Mouse (Mus musculus) left cerebral cortex, postnatal 36 days (tissue): Measurements from ENCODE around the gene P4ha2. TPM values are rescaled to one million over a fixed set of nuclear protein-coding genes. Genes with fewer than 3 reads are reported as not detected.

ENCODE experiments used
- DNase-seq, 2 experiments: peaks; one replicate each; pipeline ENCODE4 v3.0.0; 2021 to 2022; ENCODE audit warnings: low spot score in 2 of 2, mixed read lengths in 1 of 2
- intact Hi-C: fragments of 180-260 bp; cut with DNase I; formaldehyde crosslinking; loops from one replicate; pipeline ENCODE4 v1.15.1; 2025
- total RNA-seq, 2 experiments: library from RNA; stranded (reverse); gene quantifications; 2 replicates each; pipeline ENCODE4 v1.2.3; 2021

P4ha2 gene
- total RNA-seq, 2 experiments from 2014 or later = 15.4 to 21.4 TPM

GRCm38 (mm10) chr11:54101701-54102100 lies 1.8 kb downstream of the P4ha2 start:
- intact Hi-C loops = no loop called here
- no peak for DNase-seq

GRCm38 (mm10) chr11:54102706-54103449 lies 3.0 kb downstream of the P4ha2 start:
- intact Hi-C loops = no loop called here
- no peak for DNase-seq

- intact Hi-C loops = no loop called here
- DNase-seq = no peak
Observed at GRCm38 (mm10) chr11:54105011-54105410, 5.1 kb downstream of the P4ha2 start.

DNA sequence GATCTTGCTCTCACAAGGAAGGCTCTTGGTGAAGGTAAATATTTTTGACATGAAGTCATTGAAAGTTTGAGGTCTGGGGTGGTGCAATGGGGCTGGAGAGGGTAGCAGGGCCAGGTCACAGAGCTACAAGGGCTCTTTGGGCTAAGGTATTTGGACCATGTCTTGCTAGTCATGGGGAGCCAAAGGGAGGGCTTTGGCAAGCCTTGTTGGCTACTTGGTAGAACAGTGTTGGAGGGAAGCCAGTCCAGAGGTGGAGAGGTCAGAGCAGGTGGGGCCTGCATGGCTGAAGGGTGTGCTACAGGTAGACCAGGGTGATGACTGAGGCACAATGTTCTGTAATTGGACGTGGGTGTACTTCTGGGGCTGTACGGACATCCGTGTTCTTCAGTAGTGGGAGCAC lies 6.8 kb downstream of the P4ha2 start:
- intact Hi-C loops = no loop called here

DNA sequence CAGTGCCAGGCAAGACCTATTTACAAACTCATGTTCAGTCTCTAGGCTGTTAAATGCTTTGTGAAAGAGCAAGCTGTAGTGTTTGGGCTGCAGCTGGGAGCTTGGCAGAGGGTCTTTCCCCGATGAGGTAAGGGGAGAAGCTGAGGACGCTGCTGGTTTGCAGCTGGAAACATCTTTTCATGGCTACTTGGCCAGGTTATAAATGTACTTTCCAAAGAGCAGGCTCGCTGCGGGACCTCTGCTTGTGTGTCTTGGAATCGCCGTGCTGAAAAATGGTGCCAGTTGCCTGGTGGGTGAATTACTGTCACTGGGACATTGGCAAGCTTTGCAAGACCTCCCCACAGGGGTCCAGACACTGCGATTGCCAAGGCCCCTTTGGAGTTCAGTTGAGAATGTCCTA lies 7.3 kb downstream of the P4ha2 start:
- no peak for DNase-seq
- intact Hi-C loops = no loop called here

More for the DNA sequence above, 6.8 kb downstream of the P4ha2 start:
- no peak for DNase-seq

DNA sequence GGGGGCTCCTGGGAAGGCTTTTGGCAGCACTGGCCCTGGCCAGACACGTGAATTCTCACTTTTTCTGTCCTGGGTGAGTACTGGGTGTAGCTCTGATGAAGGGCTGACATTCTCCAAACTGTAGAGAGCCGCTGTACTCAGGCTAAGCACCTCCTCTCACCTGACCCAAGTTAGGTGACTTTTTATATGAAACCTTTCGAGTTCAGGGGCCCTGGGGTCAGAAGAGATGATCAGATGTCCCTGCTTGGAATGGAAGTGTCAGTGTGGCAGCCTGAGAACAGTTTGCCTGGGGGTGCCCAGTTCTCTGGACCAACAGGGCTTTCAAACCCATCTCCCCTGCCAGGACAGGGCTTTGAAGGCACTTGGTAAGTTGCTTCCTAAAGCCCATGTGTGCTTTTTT lies 8.2 kb downstream of the P4ha2 start:
- intact Hi-C loops = no loop called here
- DNase-seq = no peak

- no peak for DNase-seq
Observed at GRCm38 (mm10) chr11:54108894-54109293, 9.0 kb downstream of the P4ha2 start.

DNA sequence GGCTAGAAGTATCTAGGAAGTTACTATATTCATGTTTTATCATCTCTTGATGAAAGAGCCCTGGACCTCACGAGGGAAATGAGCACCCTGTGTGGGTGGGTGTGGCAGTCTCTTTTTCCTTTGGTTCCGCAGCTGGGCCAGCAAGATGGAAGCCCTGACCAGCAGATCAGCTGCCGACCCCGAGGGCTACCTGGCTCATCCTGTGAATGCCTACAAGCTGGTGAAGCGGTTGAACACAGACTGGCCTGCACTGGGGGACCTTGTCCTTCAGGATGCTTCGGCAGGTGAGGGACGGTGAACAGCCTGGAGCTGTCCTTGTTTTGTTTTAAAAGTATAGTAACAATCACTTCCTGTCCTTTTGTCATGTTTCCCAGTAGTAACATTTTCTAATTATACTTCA lies 11.4 kb downstream of the P4ha2 start:
- no peak for DNase-seq
- intact Hi-C loops = no loop called here

More at GRCm38 (mm10) chr11:54108894-54109293, 9.0 kb downstream of the P4ha2 start:
- intact Hi-C loops = no loop called here

- no peak for DNase-seq
- intact Hi-C loops = no loop called here
Observed at GRCm38 (mm10) chr11:54111976-54112741, 12.3 kb downstream of the P4ha2 start.

DNA sequence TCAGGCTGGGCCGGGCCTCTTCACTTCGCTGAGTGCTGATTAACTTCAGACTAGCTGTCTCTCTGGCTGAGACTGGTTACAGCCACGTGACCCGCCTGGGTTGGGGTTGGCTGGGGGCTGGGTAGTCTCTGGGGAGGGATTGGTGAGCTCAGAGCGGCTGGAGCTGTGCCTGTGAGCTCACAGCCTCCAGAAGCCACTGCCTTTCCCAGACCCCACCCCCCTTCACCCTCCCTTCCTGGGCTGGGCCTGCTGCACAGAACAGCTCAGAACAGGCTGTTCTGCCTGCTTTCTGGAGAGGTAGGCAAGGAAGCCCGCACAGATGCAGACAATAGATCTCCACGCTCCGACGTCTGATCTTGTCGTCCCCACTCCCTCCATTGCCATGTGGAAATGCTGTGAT lies 13.0 kb downstream of the P4ha2 start:
- DNase-seq = peak; percentile 87 to 90
- intact Hi-C loops = no loop called here

DNA sequence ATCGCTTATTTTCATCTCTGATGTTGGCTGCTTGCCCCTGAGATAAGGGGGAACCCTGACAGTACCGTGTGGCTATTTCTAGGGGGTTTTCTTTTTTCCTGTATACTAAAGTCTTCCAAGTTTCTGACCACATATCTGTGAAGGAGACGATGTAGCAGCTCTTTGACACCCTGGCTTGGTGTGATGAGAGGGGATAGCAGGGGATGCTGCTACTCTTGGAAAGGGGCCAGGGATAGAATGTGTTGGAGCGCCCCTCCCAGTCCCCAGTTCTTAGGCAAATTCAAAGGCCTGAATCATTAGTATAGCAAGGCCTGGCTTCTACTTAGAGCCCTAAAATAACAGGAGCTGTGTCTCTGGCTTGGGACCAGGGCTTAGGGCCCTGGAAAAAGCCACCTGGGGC lies 13.5 kb downstream of the P4ha2 start:
- no peak for DNase-seq
- intact Hi-C loops = no loop called here

DNA sequence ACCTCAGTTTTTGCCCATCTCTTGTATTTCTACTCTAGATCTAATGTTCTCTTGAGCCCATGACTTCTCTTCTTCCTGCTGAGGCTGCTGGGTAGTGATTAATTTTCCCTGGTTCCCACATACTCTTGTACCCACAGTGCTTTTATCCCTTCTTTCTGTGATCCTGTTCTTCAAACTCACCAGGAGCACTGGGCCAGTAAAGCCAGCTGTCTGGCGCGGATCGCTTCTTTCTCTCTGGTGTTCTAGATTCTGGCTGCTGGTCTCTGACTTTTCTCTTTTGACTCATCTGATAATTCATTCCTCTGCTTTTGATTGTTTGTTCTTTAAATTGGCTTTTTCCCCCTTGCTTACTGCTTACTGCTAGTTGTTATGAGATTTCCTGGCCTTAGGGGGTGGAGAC lies 14.9 kb downstream of the P4ha2 start:
- intact Hi-C loops = no loop called here
- DNase-seq = no peak

DNA sequence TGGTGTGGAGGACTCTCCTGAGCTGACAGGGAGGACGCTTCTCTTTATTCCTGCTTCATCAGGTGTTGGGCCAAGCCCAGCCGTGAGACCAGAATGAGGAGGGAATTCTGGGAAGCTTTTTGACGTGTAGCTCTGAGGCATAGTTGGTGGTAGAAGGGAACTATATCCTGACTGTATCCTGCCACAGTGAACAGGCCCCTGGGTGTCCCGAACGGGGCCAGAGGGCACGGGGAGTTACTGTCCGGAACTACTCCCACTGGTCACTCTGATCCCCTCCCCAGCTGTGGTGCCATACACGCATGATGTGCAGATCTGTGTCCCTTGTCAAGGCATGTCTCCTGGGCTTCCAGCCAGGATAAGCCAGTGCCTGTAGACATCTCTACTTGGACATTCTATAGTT lies 15.4 kb downstream of the P4ha2 start:
- DNase-seq = no peak
- intact Hi-C loops = no loop called here

DNA sequence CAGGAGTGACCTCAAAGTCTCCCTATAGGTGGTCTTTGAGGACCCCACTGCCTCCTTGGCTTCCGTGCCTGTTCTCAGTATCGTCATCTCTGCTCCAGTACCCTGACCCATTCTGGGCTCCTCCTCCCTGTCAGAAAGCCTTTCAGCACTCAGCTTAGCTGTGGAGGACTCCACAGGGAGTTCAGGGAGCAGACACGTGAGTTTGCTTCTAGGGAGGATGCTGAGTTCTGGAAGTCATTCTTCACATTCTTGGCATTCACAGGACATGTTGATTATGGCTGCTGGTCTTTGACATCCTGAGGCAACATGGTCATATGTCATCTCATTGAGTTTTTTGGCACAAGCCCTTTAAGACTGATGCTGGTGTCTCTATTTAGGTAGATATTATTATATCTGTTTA lies 16.0 kb downstream of the P4ha2 start:
- DNase-seq = no peak
- intact Hi-C loops = no loop called here

DNA sequence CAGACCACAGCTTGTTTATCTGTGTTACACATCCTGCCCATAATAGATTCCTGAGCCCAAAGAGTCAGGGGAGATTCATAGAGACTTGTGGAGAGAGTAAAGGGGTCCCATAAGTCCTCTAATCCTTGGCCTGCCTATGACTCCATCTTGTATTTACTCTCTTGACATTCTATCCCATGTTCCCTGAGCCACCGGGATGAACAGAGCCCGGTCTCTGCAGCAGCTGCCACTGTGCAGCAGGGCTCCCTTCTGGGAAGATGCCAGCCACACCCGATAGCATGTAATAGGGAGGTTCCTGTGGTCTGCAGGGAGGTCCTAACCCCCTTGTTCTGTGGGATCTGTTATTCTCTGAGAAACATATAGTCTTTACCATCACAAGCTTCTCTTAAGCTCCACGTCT lies 16.5 kb downstream of the P4ha2 start:
- no peak for DNase-seq
- intact Hi-C loops = no loop called here

DNA sequence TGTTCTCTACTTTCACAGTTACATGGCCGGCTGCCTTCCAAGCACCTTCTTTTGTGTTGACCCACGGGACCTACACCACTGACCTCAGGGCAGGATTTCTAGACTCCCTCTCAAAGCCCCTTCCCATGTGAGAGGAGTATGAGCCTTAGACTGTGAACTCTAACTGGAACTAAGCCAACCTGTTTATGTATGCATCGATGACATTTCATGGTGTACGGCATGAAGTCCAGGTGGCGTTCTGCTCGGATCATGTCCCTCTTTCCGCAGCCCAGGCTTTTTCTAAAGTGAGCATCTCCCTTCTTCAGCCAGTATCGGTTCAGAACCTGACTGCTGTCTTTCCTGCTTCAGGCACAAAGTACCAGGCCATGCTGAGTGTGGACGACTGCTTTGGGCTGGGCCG lies 17.2 kb downstream of the P4ha2 start:
- no peak for DNase-seq
- intact Hi-C loops = no loop called here

- no peak for DNase-seq
- intact Hi-C loops = no loop called here
Observed at GRCm38 (mm10) chr11:54119126-54119525, 19.2 kb downstream of the P4ha2 start.

DNA sequence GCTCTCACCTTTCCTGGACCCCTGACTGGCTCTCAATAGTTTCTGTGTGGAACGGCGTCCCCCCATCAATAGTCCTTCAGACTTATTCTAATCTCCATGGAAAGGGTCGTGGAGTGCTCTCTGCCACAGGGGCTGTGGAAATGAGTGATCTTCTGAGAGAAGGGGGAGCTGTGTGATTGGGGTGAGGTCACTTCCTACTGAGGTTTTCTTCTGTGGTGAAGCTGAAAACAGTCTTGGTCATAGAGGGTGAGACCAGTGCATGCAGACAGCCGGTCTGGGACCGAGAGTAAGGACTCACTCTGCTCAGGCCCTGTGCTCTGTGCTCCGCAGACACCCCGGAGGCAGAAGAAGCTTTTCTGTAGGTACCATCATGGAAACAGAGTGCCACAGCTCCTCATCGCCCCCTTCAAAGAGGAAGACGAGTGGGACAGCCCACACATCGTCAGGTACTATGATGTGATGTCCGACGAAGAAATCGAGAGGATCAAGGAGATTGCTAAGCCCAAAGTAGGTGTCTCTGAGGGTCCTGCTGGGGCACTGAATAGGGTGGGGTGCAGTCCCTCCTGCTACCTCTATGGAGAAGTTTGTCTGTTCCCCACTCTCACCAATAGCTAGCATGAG lies 20.0 kb downstream of the P4ha2 start:
- no peak for DNase-seq
- intact Hi-C loops = loop anchor here (10.0 kb wide), 1 partner anchor 415 kb away; no protein-coding TSS in a partner anchor

GRCm38 (mm10) chr11:54122416-54123264 lies 22.7 kb downstream of the P4ha2 start:
- intact Hi-C loops = loop anchor here (10.0 kb wide), 1 partner anchor 412 kb away; no protein-coding TSS in a partner anchor

More at GRCm38 (mm10) chr11:54122416-54123264, 22.7 kb downstream of the P4ha2 start:
- DNase-seq = peak; percentile 54 to 63
